In the genomic region with DNA sequence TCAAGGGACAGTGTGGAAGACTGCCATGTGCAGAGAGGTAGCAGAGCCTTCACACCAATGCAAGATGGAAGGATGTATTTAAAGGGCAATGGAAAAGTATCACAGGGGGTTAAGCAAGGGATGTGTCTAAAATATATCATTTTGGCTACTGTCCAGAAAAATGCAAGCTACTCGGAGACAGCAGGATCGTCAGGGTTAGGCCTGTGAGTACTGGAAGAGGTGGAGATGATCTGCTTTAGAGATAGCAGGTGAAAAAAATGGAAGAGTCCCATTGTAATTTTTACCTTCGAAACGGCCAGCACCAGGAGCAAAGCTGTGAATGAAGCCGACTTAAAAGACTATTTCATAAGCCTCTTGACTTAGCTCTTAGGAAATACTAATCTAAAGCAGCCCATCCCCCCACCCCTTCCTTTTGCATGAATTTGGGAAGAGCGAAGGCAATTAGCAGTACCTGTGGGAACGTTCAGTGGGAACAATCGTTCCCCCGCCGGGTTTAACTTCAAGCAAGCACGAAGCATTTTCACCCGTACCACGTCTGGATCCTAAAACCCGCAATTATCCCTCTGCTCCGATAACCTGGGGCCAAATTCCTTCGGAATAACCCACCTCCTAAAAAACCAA, we compare ENCODE assay signal across 8 mouse cellular contexts. TPM values are rescaled to one million over a fixed set of nuclear protein-coding genes. Genes with fewer than 3 reads are reported as not detected.
DNase-seq lines count a peak whose midpoint lies in the region; ATAC-seq and TF ChIP-seq lines count a peak whose summit lies in the region.

No protein-coding gene starts in this region.

- no peaks in the 10 kb centered on the region for H3K27me3 ChIP-seq in kidney, adult 2 months (replicated peaks; ENCODE audit: control insufficient read depth, insufficient read depth, low read length)
- no peaks in the 10 kb centered on the region for H3K27me3 ChIP-seq in forebrain, embryonic 12.5 days
- no peaks in the 10 kb centered on the region for H3K27me3 ChIP-seq in liver, embryonic 13.5 days
- H3K27me3 ChIP-seq in stomach, embryonic 15.5 days (replicated peaks): no peaks in the 10 kb centered on the region

- peaks cover 11% of the 10 kb centered on the region; the same call in 1 of the 2 replicates for H3K4me1 ChIP-seq in kidney, adult 2 months (ENCODE audit: control insufficient read depth, insufficient read depth, low read length)
- H3K4me1 ChIP-seq in forebrain, embryonic 12.5 days: peaks cover 32% of the 10 kb centered on the region
- H3K4me1 ChIP-seq in liver, embryonic 13.5 days (replicated peaks): peaks cover 31% of the 10 kb centered on the region
- H3K4me1 ChIP-seq in stomach, embryonic 15.5 days: 0 out of 2 replicates have a peak, but pooled peaks cover 7% of the 10 kb centered on the region

- H3K27ac ChIP-seq in kidney, adult 2 months (ENCODE audit: insufficient read depth, low read depth, low read length): peak overlapping the region; percentile 100
- peak overlapping the region; percentile 98 for H3K27ac ChIP-seq in forebrain, embryonic 12.5 days
- H3K27ac ChIP-seq in liver, embryonic 13.5 days: peak overlapping the region; percentile 97
- peak overlapping the region; percentile 99 for H3K27ac ChIP-seq in stomach, embryonic 15.5 days

- WGBS in kidney, adult 2 months: 1% methylated on average over 16 of the region's 16 CpGs
- WGBS in forebrain, embryonic 12.5 days: 2% methylated on average over 16 of the region's 16 CpGs
- 1% methylated on average over 16 of the region's 16 CpGs for WGBS in liver, embryonic 13.5 days (ENCODE audit: insufficient replicate concordance)
- WGBS in stomach, embryonic 15.5 days: under 1% methylated on average over 16 of the region's 16 CpGs

- DNase-seq in kidney, adult 2 months: no peak
- DNase-seq in kidney, postnatal 10 days: no peak
- DNase-seq in Muller cell, postnatal 12 days (ENCODE audit: inconsistent ontology term): peak; percentile 18
- DNase-seq in liver, embryonic 13.5 days: no peak
- no peak for DNase-seq in layer of hippocampus, adult 9-11 months
- no peak for DNase-seq in urinary bladder, postnatal 4 days (ENCODE audit: low spot score in 2 of 2)

- H3K9me3 ChIP-seq in forebrain, embryonic 12.5 days: no peaks in the 10 kb centered on the region
- no peaks in the 10 kb centered on the region for H3K9me3 ChIP-seq in liver, embryonic 13.5 days (replicated peaks)
- no peaks in the 10 kb centered on the region for H3K9me3 ChIP-seq in stomach, embryonic 15.5 days

- H3K36me3 ChIP-seq in kidney, adult 2 months (ENCODE audit: control insufficient read depth, insufficient read depth, low read length): no peaks in the 10 kb centered on the region
- H3K36me3 ChIP-seq in forebrain, embryonic 12.5 days (replicated peaks): no peaks in the 10 kb centered on the region
- peaks cover 4% of the 10 kb centered on the region for H3K36me3 ChIP-seq in liver, embryonic 13.5 days
- no peaks in the 10 kb centered on the region for H3K36me3 ChIP-seq in stomach, embryonic 15.5 days

- peak overlapping the region; percentile 98 for H3K9ac ChIP-seq in forebrain, embryonic 12.5 days
- peak overlapping the region; percentile 97 for H3K9ac ChIP-seq in liver, embryonic 13.5 days
- H3K9ac ChIP-seq in stomach, embryonic 15.5 days: peak overlapping the region; percentile 89

- no peak for TF ChIP-seq CTCF in kidney, adult 2 months (conservative IDR thresholded peaks at IDR 0.05; ENCODE audit: insufficient read depth, insufficient read length, low read depth, low read length)

- TF ChIP-seq POLR2A in kidney, adult 2 months (IDR thresholded peaks at IDR 0.05; ENCODE audit: low read depth, low read length): no peak

- peak overlapping the region; percentile 99 for H3K4me3 ChIP-seq in kidney, adult 2 months (ENCODE audit: insufficient read depth, low read depth, low read length)
- H3K4me3 ChIP-seq in forebrain, embryonic 12.5 days (replicated peaks): peak overlapping the region; percentile 99
- H3K4me3 ChIP-seq in liver, embryonic 13.5 days (replicated peaks): peak overlapping the region; percentile 82
- peak overlapping the region; percentile 93 for H3K4me3 ChIP-seq in stomach, embryonic 15.5 days (replicated peaks)

- no peak for ATAC-seq in forebrain, embryonic 12.5 days (ENCODE audit: low FRiP score)
- no peak for ATAC-seq in liver, embryonic 13.5 days (ENCODE audit: low read depth)
- no peak for ATAC-seq in stomach, embryonic 15.5 days (ENCODE audit: insufficient read depth, low FRiP score, low read depth)

- peak overlapping the region; percentile 73 for H3K4me2 ChIP-seq in forebrain, embryonic 12.5 days
- peak overlapping the region; percentile 81 for H3K4me2 ChIP-seq in liver, embryonic 13.5 days
- peak overlapping the region; percentile 71 for H3K4me2 ChIP-seq in stomach, embryonic 15.5 days

RNA-seq across cellular contexts. Expression of a gene that starts 0.9 kb away (rescaled TPM):
- polyA plus RNA-seq in kidney, adult 2 months (2012; rRNA removed): 21.9 and 22.6 TPM in 2 replicates
- polyA plus RNA-seq in forebrain, embryonic 12.5 days (2016; fragmentation: Nextera tagmentation; extraction: Ambion mirVana): 27.6 TPM in 2 replicates
- polyA plus RNA-seq in liver, embryonic 13.5 days (2015; fragmentation: Nextera tagmentation; extraction: Ambion mirVana): 7.7 and 9.7 TPM in 2 replicates
- polyA plus RNA-seq in stomach, embryonic 15.5 days (2015; fragmentation: Nextera tagmentation; extraction: Ambion mirVana): 16.1 and 18.0 TPM in 2 replicates
